Mouse (Mus musculus) 416B (cell line): Measurements from ENCODE around the gene Caly.

Experiments used
- DNase-seq: peaks from one replicate; pipeline ENCODE4 v3.0.0; 2011; ENCODE audit warnings: low read depth

Gene Caly

GRCm38 (mm10) chr7:140081408-140082241 lies 723 bp downstream of the Caly start:
- no peak for DNase-seq

- no peak for DNase-seq
These were observed 1.7 kb downstream of the Caly start for GRCm38 (mm10) chr7:140080503-140081156.

- DNase-seq = peak; percentile 88
These were observed 3.6 kb downstream of the Caly start for GRCm38 (mm10) chr7:140078711-140079110.

- peak; percentile 85 for DNase-seq
These were observed 4.7 kb downstream of the Caly start for GRCm38 (mm10) chr7:140077698-140078097.

- DNase-seq = peak; percentile 63
These were observed 12.2 kb downstream of the Caly start for GRCm38 (mm10) chr7:140070042-140070711.

- DNase-seq = no peak
These were observed 15.0 kb downstream of the Caly start for GRCm38 (mm10) chr7:140067397-140067796.

GRCm38 (mm10) chr7:140063092-140063491 lies 19.3 kb downstream of the Caly start:
- DNase-seq = peak; percentile 81

GRCm38 (mm10) chr7:140062307-140062706 lies 20.0 kb downstream of the Caly start:
- DNase-seq = peak; percentile 35

GRCm38 (mm10) chr7:140061832-140062130 lies 20.6 kb downstream of the Caly start:
- DNase-seq = no peak

GRCm38 (mm10) chr7:140060936-140061831 lies 21.2 kb downstream of the Caly start:
- no peak for DNase-seq

GRCm38 (mm10) chr7:140059601-140060000 lies 22.7 kb downstream of the Caly start:
- DNase-seq = no peak

- no peak for DNase-seq
These were observed 23.8 kb downstream of the Caly start for GRCm38 (mm10) chr7:140058528-140058927.

- DNase-seq = no peak
These were observed 24.6 kb downstream of the Caly start for GRCm38 (mm10) chr7:140057413-140058407.

GRCm38 (mm10) chr7:140054124-140054523 lies 28.2 kb downstream of the Caly start:
- no peak for DNase-seq

- DNase-seq = no peak
These were observed 33.1 kb downstream of the Caly start for GRCm38 (mm10) chr7:140049115-140049689.

GRCm38 (mm10) chr7:140048361-140049114 lies 33.8 kb downstream of the Caly start, which contains the start of gene Msx3:
Msx3 (minus strand) TSS chr7:140049089.
- DNase-seq = no peak

GRCm38 (mm10) chr7:140047811-140048311 lies 34.5 kb downstream of the Caly start:
- DNase-seq = no peak

- no peak for DNase-seq
These were observed 36.8 kb downstream of the Caly start for GRCm38 (mm10) chr7:140045546-140045945.

- no peak for DNase-seq
These were observed 39.6 kb downstream of the Caly start for GRCm38 (mm10) chr7:140042728-140043127.
